Mouse (Mus musculus): ENCODE results near the gene Tubb5.
A peak's percentile ranks its signal among the peaks of the same experiment; 100 is the strongest.

Tubb5 gene

GRCm38 (mm10) chr17:35825109-35825850 lies 12.8 kb downstream of the Tubb5 start:
- no peak for DNase-seq (ENCODE audit: low spot score in 2 of 2)

- peak; percentile 57 to 71 for DNase-seq (ENCODE audit: low spot score in 2 of 2)
These were observed 13.7 kb downstream of the Tubb5 start for GRCm38 (mm10) chr17:35824402-35824801.

DNA sequence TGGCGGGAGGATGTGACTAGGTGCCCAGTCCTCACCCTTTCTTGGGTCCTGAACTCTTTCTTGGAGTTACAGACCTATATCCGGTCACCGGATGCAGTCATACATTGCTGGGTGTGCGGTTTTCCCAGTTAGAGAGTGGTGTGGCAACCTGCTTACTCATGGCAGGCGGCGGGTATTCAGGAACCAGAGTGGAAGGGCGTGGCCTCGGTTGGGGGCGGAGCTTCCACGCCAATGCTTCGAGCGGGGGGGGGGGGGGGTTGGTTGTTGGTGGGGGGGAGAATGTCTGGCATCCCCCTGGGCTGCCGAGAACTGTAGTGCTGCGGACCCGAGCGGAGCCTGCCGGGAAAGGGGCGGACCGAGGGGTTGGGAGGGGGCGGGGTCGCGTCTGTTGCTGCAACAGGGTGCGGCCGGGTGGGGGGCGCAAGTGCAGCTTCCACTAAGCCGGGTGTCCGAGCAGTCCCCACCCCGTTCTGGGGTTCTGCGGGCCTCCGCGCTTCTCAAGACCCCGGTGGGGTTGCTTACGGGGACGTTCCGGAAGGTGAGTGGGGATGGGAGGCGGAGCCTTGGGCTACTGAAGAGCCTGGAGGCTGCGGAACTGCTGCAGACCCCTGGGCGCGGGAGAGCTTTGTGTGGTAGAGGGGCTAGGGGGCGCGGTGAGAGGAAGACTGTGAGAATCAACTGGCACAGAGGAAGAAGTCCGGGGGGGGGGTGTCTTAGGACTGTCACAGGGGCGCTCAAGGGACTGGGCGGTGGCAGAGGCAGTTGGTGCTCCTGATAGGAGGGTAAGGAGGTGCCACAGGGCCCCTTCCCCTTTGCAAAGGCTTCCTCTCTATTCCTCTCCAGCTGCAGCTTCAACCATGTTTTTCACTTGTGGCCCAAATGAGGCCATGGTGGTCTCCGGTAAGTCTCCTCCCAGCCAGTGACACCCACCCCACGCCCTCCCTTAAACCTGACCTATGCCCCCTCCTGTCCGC lies 14.9 kb downstream of the Tubb5 start, which contains the start of gene Flot1:
TSS of gene Flot1 (plus strand) at position 267 of the 974 bp plus-strand sequence.
- DNase-seq (ENCODE audit: low spot score in 2 of 2) = peak; percentile 88 to 93

DNA sequence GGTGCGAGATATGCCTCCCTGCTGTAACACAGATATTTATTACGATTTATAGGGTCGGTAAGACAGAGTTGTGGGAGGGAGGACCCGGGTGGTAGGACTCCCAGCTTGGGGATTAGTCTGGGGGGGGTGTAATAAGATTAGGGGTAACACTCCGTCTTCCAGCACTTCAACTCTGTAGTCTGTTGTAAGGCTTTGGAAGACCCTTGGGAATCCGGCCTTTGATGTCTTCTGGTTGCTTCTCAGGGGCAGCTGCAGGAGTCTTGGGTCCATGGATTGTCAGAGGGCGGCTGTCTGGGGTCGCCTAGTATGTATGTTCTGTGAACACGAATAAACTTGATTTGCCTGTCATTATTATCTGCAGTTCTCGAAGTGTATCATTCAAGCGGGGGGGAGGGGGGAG lies 15.5 kb downstream of the Tubb5 start:
- DNase-seq (ENCODE audit: low spot score in 2 of 2) = no peak

DNA sequence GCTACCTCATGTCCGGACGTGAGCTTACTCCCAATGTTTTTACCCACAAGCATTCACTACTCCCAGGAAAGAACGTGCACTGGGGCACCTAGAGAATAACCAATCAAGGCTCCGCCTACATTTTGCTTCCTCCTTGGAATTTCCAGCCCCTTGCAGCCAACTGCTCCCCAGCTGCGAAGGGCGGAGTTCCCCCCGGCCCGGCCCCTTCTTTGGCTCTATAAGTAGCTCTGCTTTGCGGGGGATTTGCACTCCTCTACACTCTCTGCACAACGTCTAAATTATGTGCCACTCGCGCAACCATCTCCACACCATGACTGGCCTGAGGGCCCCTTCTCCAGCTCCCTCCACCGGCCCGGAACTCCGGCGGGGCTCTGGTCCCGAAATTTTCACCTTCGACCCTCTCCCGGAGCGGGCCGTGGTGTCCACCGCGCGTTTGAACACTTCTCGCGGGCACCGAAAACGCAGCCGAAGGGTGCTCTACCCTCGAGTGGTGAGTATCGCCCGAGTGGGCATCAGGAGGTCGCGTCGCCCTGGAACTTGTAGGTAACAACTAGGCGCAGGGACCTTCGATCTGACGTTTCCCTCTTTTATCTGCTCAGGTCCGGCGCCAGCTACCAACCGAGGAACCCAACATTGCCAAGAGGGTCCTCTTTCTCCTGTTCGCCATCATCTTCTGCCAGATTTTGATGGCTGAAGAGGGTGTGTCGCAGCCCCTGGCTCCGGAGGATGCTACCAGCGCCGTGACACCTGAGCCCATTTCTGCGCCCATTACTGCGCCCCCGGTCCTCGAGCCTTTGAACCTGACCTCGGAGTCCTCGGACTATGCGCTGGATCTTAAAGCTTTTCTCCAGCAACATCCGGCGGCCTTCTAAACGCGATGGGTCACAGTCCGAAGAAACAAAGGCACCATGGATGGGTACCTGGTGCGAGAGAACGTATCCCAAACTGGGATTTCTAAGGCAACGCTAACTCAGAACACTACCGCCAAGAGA lies 16.4 kb downstream of the Tubb5 start, which contains the start of gene Ier3:
TSS of gene Ier3 (plus strand) at position 246 of the 992 bp plus-strand sequence.
- DNase-seq (ENCODE audit: low spot score in 2 of 2) = peak; percentile 76 to 85

- DNase-seq (ENCODE audit: low spot score in 2 of 2) = no peak
These were observed 18.0 kb downstream of the Tubb5 start for GRCm38 (mm10) chr17:35820111-35820510.

DNA sequence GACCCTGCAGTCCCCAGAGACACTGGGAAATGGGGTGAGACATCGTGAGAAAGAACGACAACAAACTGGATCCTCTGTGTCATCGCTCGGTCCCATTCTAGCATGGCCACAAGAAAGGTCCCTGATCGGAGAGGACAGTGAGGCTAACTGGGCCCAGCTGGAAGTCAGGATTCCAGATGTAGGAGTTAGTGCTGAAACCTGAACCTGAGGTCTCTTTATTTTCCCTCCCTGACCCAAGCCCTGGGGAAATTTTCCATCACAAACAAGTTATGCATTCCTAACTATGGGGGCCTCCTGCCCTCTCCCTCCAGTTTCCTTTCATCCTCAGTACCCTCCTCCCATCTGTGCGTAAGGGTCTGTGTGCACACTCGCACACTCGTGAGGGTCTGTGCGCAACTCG lies 20.9 kb downstream of the Tubb5 start:
- DNase-seq (ENCODE audit: low spot score in 2 of 2) = no peak

- DNase-seq (ENCODE audit: low spot score in 2 of 2) = no peak
These were observed 21.4 kb downstream of the Tubb5 start for GRCm38 (mm10) chr17:35816686-35817085.

- no peak for DNase-seq (ENCODE audit: low spot score in 2 of 2)
These were observed 22.3 kb downstream of the Tubb5 start for GRCm38 (mm10) chr17:35815836-35816235.

DNA sequence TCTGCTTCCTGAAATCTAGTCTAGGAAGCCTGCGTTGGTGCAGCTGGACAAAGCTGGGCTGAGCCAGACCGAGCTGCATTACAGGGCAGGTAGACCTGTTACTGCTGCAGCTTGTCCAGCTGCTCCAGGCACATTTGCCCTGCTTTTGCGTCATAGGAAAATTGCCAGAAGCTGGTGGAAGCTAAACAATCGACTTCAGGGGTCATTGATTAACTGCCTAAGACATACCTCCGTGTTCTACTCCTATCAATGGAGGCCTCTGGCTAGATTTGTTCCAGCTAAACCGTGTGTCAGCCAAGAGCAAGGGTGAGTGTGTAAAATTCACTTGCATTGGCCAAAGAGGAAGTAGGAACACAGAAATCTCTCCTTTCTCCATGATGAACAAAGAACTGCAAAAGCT lies 23.4 kb downstream of the Tubb5 start:
- DNase-seq (ENCODE audit: low spot score in 2 of 2) = no peak

DNA sequence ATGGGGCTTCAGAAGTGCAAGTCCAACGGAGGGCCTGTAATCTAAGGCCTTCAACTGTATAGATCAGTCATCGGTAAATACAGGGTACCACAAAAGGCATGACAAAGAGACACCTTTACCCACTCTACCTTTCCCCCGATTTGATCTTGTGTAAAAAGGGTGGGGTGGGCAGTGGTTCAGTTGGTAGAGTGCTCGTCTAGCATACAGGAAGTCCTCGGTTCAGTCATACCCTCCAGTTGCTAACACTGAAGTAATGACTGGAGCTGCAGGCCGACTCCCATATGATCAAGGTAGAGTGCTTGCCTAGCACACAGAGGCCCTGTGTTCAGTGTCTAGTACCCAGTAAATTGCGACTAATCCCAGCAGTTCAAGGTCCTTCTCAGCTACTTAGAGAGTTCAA lies 24.5 kb downstream of the Tubb5 start:
- DNase-seq (ENCODE audit: low spot score in 2 of 2) = no peak

DNA sequence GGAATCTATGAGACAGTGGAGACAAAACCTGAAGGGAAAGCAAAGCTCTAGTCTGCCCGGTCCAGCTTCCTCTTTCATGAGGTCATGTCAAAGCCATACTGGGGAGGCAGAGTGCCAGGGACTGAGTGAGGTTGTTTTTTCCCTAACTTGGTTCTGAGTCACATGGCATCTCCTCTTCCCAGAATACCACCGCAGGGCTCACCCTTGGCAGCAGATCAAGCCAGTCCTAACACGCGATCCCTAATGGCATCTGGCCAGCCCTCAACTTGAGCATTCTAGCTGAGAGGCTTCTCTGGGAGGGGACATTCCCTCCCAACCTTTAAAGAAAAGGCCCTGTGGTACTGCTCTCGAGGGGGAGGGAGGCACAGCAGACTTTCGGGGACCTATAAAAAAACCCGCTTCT lies 24.9 kb downstream of the Tubb5 start:
- peak in 1 of 2 experiments; percentile 43 for DNase-seq (ENCODE audit: low spot score in 2 of 2)

GRCm38 (mm10) chr17:35812736-35813135 lies 25.4 kb downstream of the Tubb5 start:
- no peak for DNase-seq (ENCODE audit: low spot score in 2 of 2)

GRCm38 (mm10) chr17:35812307-35812706 lies 25.8 kb downstream of the Tubb5 start:
- DNase-seq (ENCODE audit: low spot score in 2 of 2) = no peak

- DNase-seq (ENCODE audit: low spot score in 2 of 2) = no peak
These were observed 27.0 kb downstream of the Tubb5 start for GRCm38 (mm10) chr17:35810900-35811648.

- DNase-seq (ENCODE audit: low spot score in 2 of 2) = no peak
These were observed 28.7 kb downstream of the Tubb5 start for GRCm38 (mm10) chr17:35809395-35809794.

GRCm38 (mm10) chr17:35808073-35808472 lies 30.0 kb downstream of the Tubb5 start:
- DNase-seq (ENCODE audit: low spot score in 2 of 2) = no peak

GRCm38 (mm10) chr17:35803858-35804399 lies 34.2 kb downstream of the Tubb5 start:
- no peak for DNase-seq (ENCODE audit: low spot score in 2 of 2)

DNA sequence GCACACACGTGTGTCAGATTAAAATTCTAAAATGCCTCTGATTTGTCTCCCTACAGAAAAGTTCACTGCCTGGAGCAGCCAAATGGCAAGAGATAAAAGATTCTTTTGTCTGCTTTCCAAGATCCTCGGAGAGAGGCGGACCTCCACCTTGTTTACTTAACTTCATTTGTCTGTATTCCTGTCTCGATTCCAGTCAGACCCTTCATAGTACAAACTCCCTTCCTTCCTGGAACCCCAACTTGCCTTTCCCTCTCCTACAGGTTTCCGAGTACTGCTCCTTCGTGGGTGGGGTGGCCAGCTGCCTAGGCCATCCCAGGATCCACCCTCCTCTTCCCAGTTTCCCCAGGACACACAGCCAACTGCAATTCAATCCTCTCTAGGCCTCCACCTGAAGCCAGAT lies 35.1 kb downstream of the Tubb5 start:
- no peak for DNase-seq (ENCODE audit: low spot score in 2 of 2)

DNA sequence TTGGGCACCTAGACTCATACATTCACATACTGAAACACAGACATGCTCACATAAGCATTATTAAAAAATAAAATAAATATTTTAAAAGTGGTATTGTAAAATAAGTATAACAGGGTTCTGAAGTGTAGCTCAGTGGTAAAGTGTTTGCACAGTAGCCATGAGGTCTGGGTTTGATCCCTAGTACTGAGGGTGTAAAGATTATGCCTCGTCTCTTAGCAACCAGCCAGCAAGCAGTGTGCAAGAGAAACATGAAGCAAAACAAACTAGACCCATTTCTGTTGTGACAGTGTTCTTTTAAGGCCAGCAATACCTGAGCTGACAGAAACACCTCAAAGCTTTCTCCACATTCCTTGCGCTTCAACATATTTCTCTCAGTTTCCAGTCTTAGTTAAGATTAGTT lies 37.2 kb downstream of the Tubb5 start:
- DNase-seq (ENCODE audit: low spot score in 2 of 2) = no peak

Measured in spleen, postnatal 4 days (tissue).